Mouse (Mus musculus): ENCODE measurements around the gene Slc4a3. TPM values are rescaled to one million over a fixed set of nuclear protein-coding genes. Genes with fewer than 3 reads are reported as not detected.

Gene Slc4a3
- total and polyA plus RNA-seq, 2 experiments from 2014 or later: 111 to 172 TPM

- DNase-seq (ENCODE audit: low spot score) (no peak), ATAC-seq (ENCODE audit: low FRiP score) (no peak)
- no peak overlapping the region for H3K4me2 ChIP-seq (ENCODE audit: low read depth, low read length, poor library complexity, severe bottlenecking)
- H3K4me1 ChIP-seq (ENCODE audit: insufficient read depth, low read length): no peaks in the 10 kb centered on the region
- no peak overlapping the region for H3K27ac ChIP-seq (ENCODE audit: low read depth, low read length)
- no peaks in the 10 kb centered on the region for H3K9me3 ChIP-seq (ENCODE audit: low read length)
- no peak for TF ChIP-seq CTCF (IDR thresholded peaks at IDR 0.05)
- no peak overlapping the region for H3K4me3 ChIP-seq (ENCODE audit: low read depth, low read length)
- no peaks in the 10 kb centered on the region for H3K36me3 ChIP-seq (ENCODE audit: insufficient read depth, low read length)
- H3K27me3 ChIP-seq (ENCODE audit: insufficient read depth, low read length): no peaks in the 10 kb centered on the region
- H3K9ac ChIP-seq (replicated peaks; ENCODE audit: low read length, poor library complexity, severe bottlenecking): no peak overlapping the region
- 74% methylated on average over 7 of the region's 7 CpGs for whole genome bisulfite sequencing
Measured at GRCm38 (mm10) chr1:75573715-75574114, 27.6 kb downstream of the Slc4a3 start.

DNA sequence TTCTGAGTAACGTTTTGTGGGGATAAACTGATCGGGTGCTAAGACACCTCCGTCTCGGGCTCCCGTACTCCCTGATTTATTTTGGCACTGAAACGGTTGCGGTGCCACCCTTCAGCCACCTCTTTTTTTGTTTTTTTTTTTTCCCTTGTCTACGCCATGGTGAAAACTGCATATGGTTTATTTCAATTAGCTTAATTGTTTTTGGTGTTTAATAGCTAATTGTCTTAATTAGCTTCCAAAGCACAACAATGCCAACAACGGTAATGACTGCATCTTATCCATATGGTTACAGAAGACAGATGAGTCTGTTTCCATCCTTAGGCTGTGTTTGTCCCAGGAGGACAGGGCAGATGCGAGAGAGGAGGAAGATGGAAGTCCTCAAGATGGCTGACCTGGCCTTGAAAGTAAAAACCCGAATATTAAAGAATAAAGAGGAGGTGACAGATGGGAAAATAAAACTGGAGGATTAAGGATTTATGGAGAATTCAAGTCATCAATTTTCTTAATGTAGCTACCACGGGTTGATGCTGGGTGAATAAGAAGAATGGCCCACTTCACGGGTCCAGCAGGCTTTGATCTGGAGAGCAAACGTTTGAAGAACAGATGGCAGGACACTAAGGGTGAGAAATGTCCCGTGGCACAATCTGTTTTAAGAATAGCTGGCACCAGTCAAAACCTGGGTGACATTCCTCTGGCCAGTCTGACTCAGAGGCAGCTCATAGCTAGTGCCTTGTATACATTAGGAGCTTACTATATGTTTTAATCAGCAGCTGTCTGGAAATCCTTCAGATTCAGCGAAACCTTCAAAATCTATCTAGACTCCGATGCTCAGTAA is 28.6 kb downstream of the Slc4a3 start:
- DNase-seq (ENCODE audit: low spot score): no peak
- no peak for ATAC-seq (ENCODE audit: low FRiP score)
- H3K9me3 ChIP-seq (ENCODE audit: low read length): no peaks in the 10 kb centered on the region
- H3K4me1 ChIP-seq (ENCODE audit: insufficient read depth, low read length): no peaks in the 10 kb centered on the region
- H3K9ac ChIP-seq (replicated peaks; ENCODE audit: low read length, poor library complexity, severe bottlenecking): no peak overlapping the region
- H3K36me3 ChIP-seq (ENCODE audit: insufficient read depth, low read length): no peaks in the 10 kb centered on the region
- H3K27ac ChIP-seq (ENCODE audit: low read depth, low read length): no peak overlapping the region
- TF ChIP-seq CTCF (IDR thresholded peaks at IDR 0.05): no peak
- H3K27me3 ChIP-seq (ENCODE audit: insufficient read depth, low read length): no peaks in the 10 kb centered on the region
- 76% methylated on average over 17 of the region's 17 CpGs for WGBS
- H3K4me3 ChIP-seq (ENCODE audit: low read depth, low read length): no peak overlapping the region
- no peak overlapping the region for H3K4me2 ChIP-seq (ENCODE audit: low read depth, low read length, poor library complexity, severe bottlenecking)

DNA sequence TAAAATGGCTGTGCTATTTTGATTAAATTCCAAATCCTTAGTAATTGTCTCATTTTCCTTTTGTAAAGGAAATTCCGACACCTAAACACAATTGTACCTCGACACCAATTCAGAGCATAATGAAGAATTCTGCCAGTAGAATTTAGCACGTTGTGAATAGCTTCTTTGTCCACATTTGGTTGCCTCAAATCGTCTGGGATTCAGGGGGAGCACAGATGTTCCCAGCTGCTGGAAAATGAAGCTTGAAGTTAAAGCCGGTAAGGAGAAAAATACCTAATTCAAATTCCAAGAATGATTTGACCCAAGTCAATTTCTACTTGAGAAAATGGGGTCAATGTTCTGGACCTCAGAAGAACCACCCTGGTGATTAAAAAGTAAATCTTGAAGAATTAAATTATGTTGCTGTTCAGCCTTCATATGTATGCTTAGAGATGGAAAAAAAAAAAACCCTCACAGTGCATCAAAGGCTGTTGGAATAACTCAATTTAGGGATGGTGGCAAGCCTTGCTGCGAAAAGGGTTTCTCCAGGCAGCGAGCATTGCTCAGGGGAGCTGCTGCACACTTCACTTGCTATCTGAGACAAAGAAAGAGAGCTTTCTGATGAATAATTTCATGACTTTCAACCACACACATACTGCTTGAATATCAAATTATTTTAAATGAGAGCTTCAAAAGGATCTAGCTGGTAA is 36.0 kb downstream of the Slc4a3 start:
- no peak for TF ChIP-seq CTCF (IDR thresholded peaks at IDR 0.05)
- 18% methylated on average over 7 of the region's 7 CpGs for WGBS
- Histone ChIP-seq H3K9me3 (ENCODE audit: low read length) (no peaks in the 10 kb centered on the region), H3K9ac (replicated peaks; ENCODE audit: low read length, poor library complexity, severe bottlenecking) (0 out of 2 replicates have a peak overlapping the region, but pooled peaks have one; percentile 5), H3K4me2 (ENCODE audit: low read depth, low read length, poor library complexity, severe bottlenecking) (no peak overlapping the region), H3K4me3 (ENCODE audit: low read depth, low read length) (no peak overlapping the region), H3K36me3 (ENCODE audit: insufficient read depth, low read length) (no peaks in the 10 kb centered on the region), H3K4me1 (ENCODE audit: insufficient read depth, low read length) (no peaks in the 10 kb centered on the region), H3K27ac (ENCODE audit: low read depth, low read length) (peak overlapping the region; percentile 68), H3K27me3 (ENCODE audit: insufficient read depth, low read length) (no peaks in the 10 kb centered on the region)
- ATAC-seq (ENCODE audit: low FRiP score): peak; percentile 65; the same call in 1 of the 2 replicates
- DNase-seq (ENCODE audit: low spot score): no peak

- H3K4me2 ChIP-seq (ENCODE audit: low read depth, low read length, poor library complexity, severe bottlenecking): no peak overlapping the region
- no peaks in the 10 kb centered on the region for H3K9me3 ChIP-seq (ENCODE audit: low read length)
- H3K27me3 ChIP-seq (ENCODE audit: insufficient read depth, low read length): no peaks in the 10 kb centered on the region
- DNase-seq (ENCODE audit: low spot score) (no peak), ATAC-seq (ENCODE audit: low FRiP score) (peak; percentile 54; the same call in 1 of the 2 replicates)
- H3K4me3 ChIP-seq (ENCODE audit: low read depth, low read length): no peak overlapping the region
- H3K9ac ChIP-seq (replicated peaks; ENCODE audit: low read length, poor library complexity, severe bottlenecking): no peak overlapping the region
- H3K4me1 ChIP-seq (ENCODE audit: insufficient read depth, low read length): no peaks in the 10 kb centered on the region
- no peaks in the 10 kb centered on the region for H3K36me3 ChIP-seq (ENCODE audit: insufficient read depth, low read length)
- 41% methylated on average over 5 of the region's 5 CpGs for WGBS
- no peak for TF ChIP-seq CTCF (IDR thresholded peaks at IDR 0.05)
- H3K27ac ChIP-seq (ENCODE audit: low read depth, low read length): peak overlapping the region; percentile 68
Measured at GRCm38 (mm10) chr1:75582625-75582956, 36.5 kb downstream of the Slc4a3 start.

DNA sequence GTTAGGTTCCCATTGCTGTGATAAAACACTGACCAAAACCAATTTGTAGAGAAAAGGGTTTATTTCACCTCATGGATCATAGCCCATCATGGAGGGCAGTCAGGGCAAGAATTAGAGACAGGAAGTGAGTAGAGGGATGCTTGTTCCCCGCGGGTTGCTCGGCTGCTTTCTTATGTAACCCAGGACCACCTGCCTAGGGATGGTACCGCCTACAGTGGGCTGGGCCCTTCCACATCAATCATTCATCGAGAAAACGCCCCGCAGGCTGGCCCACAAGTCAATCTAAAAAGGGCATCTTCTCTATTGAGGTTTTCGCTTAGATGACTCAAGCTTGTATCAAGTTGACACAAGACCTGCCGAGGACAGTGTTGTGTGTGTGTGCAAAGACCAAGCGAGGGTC is 37.0 kb downstream of the Slc4a3 start:
- Histone ChIP-seq H3K27ac (ENCODE audit: low read depth, low read length) (peak overlapping the region; percentile 68), H3K4me1 (ENCODE audit: insufficient read depth, low read length) (no peaks in the 10 kb centered on the region), H3K9me3 (ENCODE audit: low read length) (no peaks in the 10 kb centered on the region), H3K9ac (replicated peaks; ENCODE audit: low read length, poor library complexity, severe bottlenecking) (no peak overlapping the region), H3K36me3 (ENCODE audit: insufficient read depth, low read length) (no peaks in the 10 kb centered on the region), H3K27me3 (ENCODE audit: insufficient read depth, low read length) (no peaks in the 10 kb centered on the region), H3K4me3 (ENCODE audit: low read depth, low read length) (no peak overlapping the region), H3K4me2 (ENCODE audit: low read depth, low read length, poor library complexity, severe bottlenecking) (no peak overlapping the region)
- WGBS: 76% methylated on average over 10 of the region's 10 CpGs
- no peak for DNase-seq (ENCODE audit: low spot score)
- ATAC-seq (ENCODE audit: low FRiP score): no peak
- TF ChIP-seq CTCF (IDR thresholded peaks at IDR 0.05): no peak

GRCm38 (mm10) chr1:75586791-75587190 is 40.7 kb downstream of the Slc4a3 start:
- H3K9me3 ChIP-seq (ENCODE audit: low read length): no peaks in the 10 kb centered on the region
- DNase-seq (ENCODE audit: low spot score) (no peak), ATAC-seq (ENCODE audit: low FRiP score) (no peak)
- H3K4me1 ChIP-seq (ENCODE audit: insufficient read depth, low read length): no peaks in the 10 kb centered on the region
- no peak overlapping the region for H3K9ac ChIP-seq (replicated peaks; ENCODE audit: low read length, poor library complexity, severe bottlenecking)
- no peak overlapping the region for H3K27ac ChIP-seq (ENCODE audit: low read depth, low read length)
- H3K4me2 ChIP-seq (ENCODE audit: low read depth, low read length, poor library complexity, severe bottlenecking): no peak overlapping the region
- no peak overlapping the region for H3K4me3 ChIP-seq (ENCODE audit: low read depth, low read length)
- WGBS: 86% methylated on average over 3 of the region's 3 CpGs
- no peaks in the 10 kb centered on the region for H3K27me3 ChIP-seq (ENCODE audit: insufficient read depth, low read length)
- H3K36me3 ChIP-seq (ENCODE audit: insufficient read depth, low read length): no peaks in the 10 kb centered on the region
- no peak for TF ChIP-seq CTCF (IDR thresholded peaks at IDR 0.05)

Data from midbrain, postnatal 0 days (tissue).